Mouse (Mus musculus) layer of hippocampus, adult 2 months (tissue): Measurements from ENCODE around the gene Nsg2. TPM values are rescaled to one million over a fixed set of nuclear protein-coding genes. Genes with fewer than 3 reads are reported as not detected.
A peak's percentile ranks its signal among the peaks of the same experiment; 100 is the strongest.

Experiments
- DNase-seq, 2 experiments: peaks; one replicate each; pipeline ENCODE4 v3.0.0; 2022; ENCODE audit warnings: low spot score in 2 of 2
- H3K27ac ChIP-seq: fragments of 200-600 bp; 2 replicates; pipeline ENCODE4 v1.8.1; 2022
- H3K4me3 ChIP-seq: fragments of 200-600 bp; 2 replicates; pipeline ENCODE4 v1.8.1; 2022; ENCODE audit warnings: mild to moderate bottlenecking
- CTCF ChIP-seq: fragments of 200-600 bp; conservative IDR thresholded peaks from 2 replicates; pipeline ENCODE4 v1.8.1; 2022; ENCODE audit warnings: antibody characterized with exemption, mild to moderate bottlenecking, moderate library complexity
- total RNA-seq, 2 experiments: library from RNA; stranded (reverse); gene quantifications; 2 replicates each; pipeline ENCODE4 v1.2.3; 2021

Nsg2 gene
- total RNA-seq, 2 experiments from 2014 or later, result 662 to 700 TPM

GRCm38 (mm10) chr11:32105750-32106646 is 105.7 kb downstream of the Nsg2 start:
- no peak overlapping the region for H3K27ac ChIP-seq
- no peak for DNase-seq
- H3K4me3 ChIP-seq, result no peak overlapping the region
- peak; percentile 55 for TF ChIP-seq CTCF

- H3K4me3 ChIP-seq, result no peak overlapping the region
- no peak for TF ChIP-seq CTCF
- no peak overlapping the region for H3K27ac ChIP-seq
- no peak for DNase-seq
These were observed 106.4 kb downstream of the Nsg2 start for GRCm38 (mm10) chr11:32106647-32106985.

DNA sequence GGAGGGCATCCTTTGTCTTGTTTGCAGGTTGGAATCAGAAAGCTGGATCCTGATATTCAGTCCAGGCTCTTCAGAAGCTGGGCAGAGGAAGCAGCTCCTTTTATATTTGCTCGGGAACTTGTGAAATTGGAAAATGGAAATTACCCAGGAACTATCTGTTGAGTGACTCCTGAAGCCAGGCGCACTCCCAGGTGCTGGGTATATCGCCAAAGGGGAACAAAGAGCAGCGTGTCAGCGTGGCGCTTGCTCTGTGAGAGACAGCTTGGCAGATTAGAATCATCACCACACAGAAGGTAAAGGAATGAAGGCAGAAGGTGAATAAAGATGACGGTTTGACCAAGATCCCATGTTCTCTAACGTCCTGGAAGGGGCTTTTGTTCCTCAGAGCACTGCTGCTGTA is 108.2 kb downstream of the Nsg2 start:
- no peak for TF ChIP-seq CTCF
- Histone ChIP-seq H3K27ac (no peak overlapping the region), H3K4me3 (no peak overlapping the region)
- DNase-seq, result no peak

Other genes starting within 250 kb of the Nsg2 start
- 100 to 1,000 TPM; 153 to 156 TPM for gene Cpeb4, start 128.3 kb upstream of the Nsg2 start, total RNA-seq
- not detected for gene 4930524B15Rik, start 34.9 kb upstream of the Nsg2 start, total RNA-seq
- gene Il9r, start 199.8 kb downstream of the Nsg2 start, total RNA-seq, result not detected
- gene Snrnp25, start 205.0 kb downstream of the Nsg2 start, total RNA-seq, result 10 to 100 TPM; 20.6 to 22.4 TPM
- 10 to 100 TPM; 13.4 to 13.8 TPM for gene Rhbdf1, start 221.8 kb downstream of the Nsg2 start, total RNA-seq
- gene Mpg, start 226.0 kb downstream of the Nsg2 start, total RNA-seq, result 10 to 100 TPM; 15.6 to 20.5 TPM